Mouse (Mus musculus) heart, postnatal 4 days (tissue): ENCODE measurements around the gene Itga3. TPM values are rescaled to one million over a fixed set of nuclear protein-coding genes. Genes with fewer than 3 reads are reported as not detected.
A peak's percentile ranks its signal among the peaks of the same experiment; 100 is the strongest.

ENCODE experiments used
- DNase-seq: peaks from one replicate; pipeline ENCODE4 v3.0.0; 2021
- total RNA-seq, 2 experiments: library from RNA; stranded (reverse); gene quantifications; 2 replicates each; pipeline ENCODE4 v1.2.3; 2021

Itga3 gene
- total RNA-seq, 2 experiments from 2014 or later, result 16.1 to 16.4 TPM

DNA sequence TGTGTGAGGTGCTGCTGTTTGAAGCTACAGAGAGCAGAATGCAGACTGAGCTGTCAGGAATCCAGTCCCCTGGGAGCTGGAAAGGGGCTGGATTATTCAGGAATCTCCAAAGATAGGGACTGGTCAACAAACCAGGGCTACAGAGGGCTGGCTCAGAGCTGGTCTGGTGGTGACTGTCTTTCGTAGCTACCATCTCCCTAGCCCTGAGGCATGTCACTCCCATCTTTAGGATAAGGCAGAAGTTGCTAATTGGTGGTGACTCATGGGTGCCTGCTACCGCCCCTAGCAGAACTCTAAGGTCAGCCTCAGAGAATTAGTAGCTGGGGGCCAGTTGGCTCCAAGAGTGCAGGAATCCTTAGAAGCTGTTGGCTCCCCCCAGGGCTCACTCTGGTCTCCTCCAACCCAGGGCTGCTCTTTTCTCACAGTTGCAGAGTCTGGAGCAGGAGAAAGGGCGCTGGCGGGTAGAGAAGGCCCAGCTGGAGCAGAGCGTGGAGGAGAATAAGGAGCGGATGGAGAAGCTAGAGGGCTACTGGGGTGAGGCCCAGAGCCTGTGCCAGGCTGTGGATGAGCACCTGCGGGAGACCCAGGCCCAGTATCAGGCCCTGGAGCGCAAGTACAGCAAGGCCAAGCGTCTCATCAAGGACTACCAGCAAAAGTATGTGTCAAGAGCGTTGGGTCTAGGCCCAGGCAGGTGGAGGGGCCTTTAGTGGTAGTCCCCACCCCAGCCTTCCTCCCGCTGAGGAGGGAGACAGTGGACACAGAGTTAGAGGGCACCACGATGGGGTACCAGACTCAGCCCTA is 72.3 kb downstream of the Itga3 start:
- DNase-seq, result peak; percentile 56

GRCm38 (mm10) chr11:95002705-95003104 is 73.9 kb downstream of the Itga3 start:
- DNase-seq, result no peak

GRCm38 (mm10) chr11:95001584-95002347 is 74.8 kb downstream of the Itga3 start:
- no peak for DNase-seq

DNA sequence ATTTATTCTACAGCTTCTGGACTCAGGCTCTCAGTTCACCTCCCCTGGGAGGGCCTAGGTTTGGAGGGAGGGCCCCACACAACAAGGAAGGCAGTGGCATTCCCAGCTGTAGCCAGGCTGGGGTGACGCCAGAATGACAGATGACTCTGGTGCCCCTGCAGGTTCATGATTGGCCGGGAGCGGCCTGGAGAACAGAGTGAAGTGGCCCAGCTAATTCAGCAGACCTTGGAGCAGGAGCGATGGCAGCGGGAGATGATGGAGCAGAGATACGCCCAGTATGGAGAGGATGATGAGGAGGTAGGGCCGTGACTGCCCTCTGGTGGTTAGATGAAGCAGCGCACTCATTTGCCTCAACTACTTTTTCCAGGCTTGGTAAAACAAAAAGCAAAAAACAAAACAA is 75.5 kb downstream of the Itga3 start:
- DNase-seq, result peak; percentile 74

DNA sequence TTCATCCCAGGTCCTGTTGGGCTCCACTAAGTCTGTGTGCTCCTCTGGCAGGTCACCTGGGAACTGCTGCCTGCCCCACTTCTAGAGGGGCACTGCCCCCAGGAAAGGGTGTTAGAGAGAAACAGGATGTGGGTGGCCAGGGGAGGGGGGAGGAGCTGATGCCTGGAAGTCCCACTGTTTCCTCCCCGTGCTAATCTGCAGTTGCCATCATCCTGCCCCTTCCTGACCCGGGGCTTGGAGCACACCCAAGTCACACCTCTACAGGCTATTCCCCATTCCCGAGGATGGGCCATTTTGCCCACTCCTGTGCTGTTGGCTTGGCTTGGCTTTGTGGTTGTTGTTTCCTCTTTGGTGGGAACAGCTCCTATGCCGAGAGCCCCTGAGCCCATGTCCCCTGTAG is 76.1 kb downstream of the Itga3 start:
- no peak for DNase-seq

- DNase-seq, result no peak
These were observed 76.5 kb downstream of the Itga3 start for GRCm38 (mm10) chr11:95000128-95000527.

DNA sequence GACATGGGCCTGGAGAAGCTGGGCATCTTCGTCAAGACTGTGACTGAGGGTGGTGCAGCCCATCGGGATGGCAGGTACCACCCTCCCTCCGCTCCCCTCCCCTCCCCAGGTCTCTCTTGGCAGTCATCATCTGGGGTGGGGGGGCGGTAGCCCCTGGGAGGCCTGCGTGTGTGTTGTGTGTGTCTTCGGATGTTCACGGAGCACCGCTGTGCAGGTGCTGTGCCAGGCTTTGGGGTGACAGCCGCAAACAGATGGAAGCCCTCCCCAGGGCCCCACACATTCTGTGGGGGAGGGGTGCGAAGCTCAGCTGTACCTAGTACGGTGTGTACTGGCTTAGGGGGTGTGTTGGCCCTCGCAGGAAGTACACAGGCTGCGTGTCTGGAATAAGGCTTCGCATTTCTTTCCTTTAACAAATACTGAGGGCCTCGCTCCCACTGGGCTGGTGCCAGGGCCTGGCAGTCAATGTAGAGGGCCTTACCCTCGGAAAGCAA is 78.5 kb downstream of the Itga3 start:
- DNase-seq, result peak; percentile 41

GRCm38 (mm10) chr11:94997596-94997995 is 79.0 kb downstream of the Itga3 start:
- no peak for DNase-seq

DNA sequence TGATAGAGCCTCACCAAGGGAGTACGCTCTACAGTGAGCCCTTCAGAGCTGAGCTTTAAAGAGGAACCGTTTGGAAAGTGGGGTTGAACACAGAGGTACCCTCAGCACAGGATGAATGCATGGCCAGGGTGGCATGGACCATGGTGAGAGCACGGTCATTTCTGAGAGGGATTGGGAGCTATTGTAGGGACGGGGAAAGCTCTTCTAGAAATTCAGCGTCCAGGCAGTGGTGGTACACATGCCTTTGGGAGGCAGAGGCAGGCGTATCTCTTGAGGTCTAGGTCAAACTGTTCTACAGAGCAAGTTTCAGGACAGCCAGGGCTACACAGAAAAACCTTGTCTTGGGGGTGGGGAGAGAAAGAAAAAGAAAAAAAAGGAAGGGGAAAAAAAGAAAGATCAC is 79.6 kb downstream of the Itga3 start:
- DNase-seq, result no peak

- DNase-seq, result no peak
These were observed 80.5 kb downstream of the Itga3 start for GRCm38 (mm10) chr11:94996101-94996500.

DNA sequence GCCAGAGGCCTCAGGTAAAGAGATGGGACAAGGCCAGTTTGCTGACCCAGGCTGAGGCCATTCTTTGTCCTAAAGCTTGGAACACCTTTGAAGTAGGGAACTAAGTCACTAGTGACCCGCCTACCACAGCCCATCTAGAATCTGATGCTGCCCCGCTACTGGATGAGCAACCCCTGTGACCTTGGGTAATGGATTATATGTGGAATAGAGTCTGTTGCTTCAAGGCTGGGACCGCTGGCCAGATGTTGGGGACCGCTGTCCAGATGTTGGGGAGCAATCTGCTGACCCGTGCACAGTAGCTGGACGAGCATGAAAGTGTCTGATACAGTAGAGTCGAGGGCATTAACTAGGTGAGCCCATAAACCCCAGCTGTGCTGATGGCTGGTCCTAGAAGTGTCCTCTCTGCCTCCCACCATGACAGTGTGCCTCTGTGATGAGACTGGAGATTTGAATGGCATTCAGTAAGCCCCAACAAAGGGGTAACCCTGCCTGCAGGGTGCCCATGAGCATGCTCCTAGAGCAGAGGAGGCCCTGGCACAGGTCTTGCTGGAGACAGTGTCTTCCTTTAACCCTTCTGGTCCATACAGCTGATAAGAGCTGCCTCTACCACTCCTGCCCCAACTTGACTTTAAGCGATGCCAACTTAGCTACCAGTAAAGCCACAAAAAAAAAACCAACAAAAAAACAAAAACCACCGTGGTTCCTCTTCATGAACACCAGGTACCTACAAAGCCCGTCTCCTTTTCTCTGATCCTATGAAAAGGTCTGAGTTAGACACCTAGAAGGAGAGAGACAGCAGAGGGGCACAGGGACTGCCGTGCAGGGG is 81.4 kb downstream of the Itga3 start:
- no peak for DNase-seq

Other genes starting within 250 kb of the Itga3 start
- 100 to 1,000 TPM; 861 to 965 TPM for gene Col1a1, start 140.6 kb downstream of the Itga3 start, total RNA-seq
- not detected for gene Hils1, start 109.2 kb downstream of the Itga3 start, total RNA-seq
- gene Sgca, start 100.5 kb downstream of the Itga3 start, total RNA-seq, result 10 to 100 TPM; 67.0 to 89.1 TPM
- 10 to 100 TPM; 45.3 to 46.3 TPM for gene Ppp1r9b, start 85.8 kb downstream of the Itga3 start, total RNA-seq
- 1 to 10 TPM; 9.1 to 9.5 TPM for gene Samd14, start 66.9 kb downstream of the Itga3 start, total RNA-seq
- gene Pdk2, start 35.4 kb downstream of the Itga3 start, total RNA-seq, result 100 to 1,000 TPM; 178 to 200 TPM
- gene Dlx3, start 43.3 kb upstream of the Itga3 start, total RNA-seq, result not detected
- gene Dlx4, start 69.5 kb upstream of the Itga3 start, total RNA-seq, result not detected
- gene Tac4, start 184.7 kb upstream of the Itga3 start, total RNA-seq, result not detected
- 10 to 100 TPM; 52.9 to 54.3 TPM for gene Kat7, start 233.4 kb upstream of the Itga3 start, total RNA-seq